Mouse (Mus musculus): ENCODE data around the gene Shisa2.

DNA sequence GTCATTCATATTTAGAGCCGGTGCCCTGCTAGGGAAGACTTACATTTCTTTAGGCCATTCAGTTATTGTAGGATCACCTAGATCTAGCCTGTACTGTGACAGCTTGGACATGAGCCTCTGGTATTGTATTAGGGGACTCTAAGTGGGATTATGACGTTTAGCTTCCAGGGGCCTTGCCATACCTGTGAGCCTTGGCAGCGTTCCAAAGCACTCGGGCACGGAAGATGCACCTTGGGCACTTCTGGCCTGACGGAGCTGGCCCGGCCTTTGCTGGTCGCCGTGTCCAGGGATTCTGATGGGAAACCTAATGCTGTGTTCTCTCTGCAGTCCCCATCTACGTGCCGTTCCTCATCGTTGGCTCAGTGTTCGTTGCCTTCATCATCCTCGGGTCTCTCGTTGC, 4.2 kb downstream of the Shisa2 start:
- TF ChIP-seq CTCF (IDR thresholded peaks at IDR 0.05; ENCODE audit: borderline replicate concordance, insufficient read depth, low read depth, low read length) = no peak
- TF ChIP-seq POLR2A (IDR thresholded peaks at IDR 0.05; ENCODE audit: borderline replicate concordance, insufficient read depth, low read length) = no peak

All from cerebellum, adult 2 months (tissue).